Mouse (Mus musculus): ENCODE data around the gene Sh3bp4. TPM values are rescaled to one million over a fixed set of nuclear protein-coding genes. Genes with fewer than 3 reads are reported as not detected.
A peak's percentile ranks its signal among the peaks of the same experiment; 100 is the strongest.

The Sh3bp4 gene
- polyA plus RNA-seq, 1 experiment from 2014 or later: 13.7 TPM

GRCm38 (mm10) chr1:89174621-89175020 lies 104.4 kb downstream of the Sh3bp4 start:
- ATAC-seq: no peak
- H3K27ac ChIP-seq (ENCODE audit: low read depth, low read length): no peak overlapping the region
- H3K9ac ChIP-seq (ENCODE audit: low read depth, low read length): no peak overlapping the region
- WGBS: 86% methylated on average over 7 of the region's 7 CpGs
- no peaks in the 10 kb centered on the region for H3K9me3 ChIP-seq (ENCODE audit: control insufficient read depth, low read length)
- no peaks in the 10 kb centered on the region for H3K36me3 ChIP-seq (ENCODE audit: control insufficient read depth, insufficient read depth, low read length)
- no peaks in the 10 kb centered on the region for H3K4me1 ChIP-seq (ENCODE audit: control insufficient read depth, insufficient read depth, low read depth, low read length)
- H3K4me3 ChIP-seq (ENCODE audit: low read length): no peak overlapping the region
- no peaks in the 10 kb centered on the region for H3K27me3 ChIP-seq (replicated peaks; ENCODE audit: control insufficient read depth, insufficient read depth, low read length)
- no peak overlapping the region for H3K4me2 ChIP-seq (ENCODE audit: low read length)

- 59% methylated on average over 2 of the region's 2 CpGs for WGBS
- no peak overlapping the region for H3K9ac ChIP-seq (ENCODE audit: low read depth, low read length)
- H3K27ac ChIP-seq (ENCODE audit: low read depth, low read length): no peak overlapping the region
- H3K36me3 ChIP-seq (ENCODE audit: control insufficient read depth, insufficient read depth, low read length): no peaks in the 10 kb centered on the region
- no peak overlapping the region for H3K4me3 ChIP-seq (ENCODE audit: low read length)
- no peaks in the 10 kb centered on the region for H3K4me1 ChIP-seq (ENCODE audit: control insufficient read depth, insufficient read depth, low read depth, low read length)
- no peaks in the 10 kb centered on the region for H3K27me3 ChIP-seq (replicated peaks; ENCODE audit: control insufficient read depth, insufficient read depth, low read length)
- no peaks in the 10 kb centered on the region for H3K9me3 ChIP-seq (ENCODE audit: control insufficient read depth, low read length)
- H3K4me2 ChIP-seq (ENCODE audit: low read length): no peak overlapping the region
- no peak for ATAC-seq
These were observed 105.1 kb downstream of the Sh3bp4 start for GRCm38 (mm10) chr1:89175355-89175754.

GRCm38 (mm10) chr1:89183261-89183831 lies 113.1 kb downstream of the Sh3bp4 start:
- 2% methylated on average over 9 of the region's 9 CpGs for WGBS
- peak overlapping the region; percentile 12; the same call in 1 of the 2 replicates for H3K27ac ChIP-seq (ENCODE audit: low read depth, low read length)
- no peak overlapping the region for H3K9ac ChIP-seq (ENCODE audit: low read depth, low read length)
- H3K4me3 ChIP-seq (ENCODE audit: low read length): no peak overlapping the region
- peak; percentile 76 for ATAC-seq
- peaks cover 11% of the 10 kb centered on the region for H3K4me1 ChIP-seq (ENCODE audit: control insufficient read depth, insufficient read depth, low read depth, low read length)
- no peaks in the 10 kb centered on the region for H3K27me3 ChIP-seq (replicated peaks; ENCODE audit: control insufficient read depth, insufficient read depth, low read length)
- peak overlapping the region; percentile 31 for H3K4me2 ChIP-seq (ENCODE audit: low read length)
- H3K9me3 ChIP-seq (ENCODE audit: control insufficient read depth, low read length): no peaks in the 10 kb centered on the region
- no peaks in the 10 kb centered on the region for H3K36me3 ChIP-seq (ENCODE audit: control insufficient read depth, insufficient read depth, low read length)

GRCm38 (mm10) chr1:89184111-89184785 lies 114.0 kb downstream of the Sh3bp4 start:
- peaks cover 11% of the 10 kb centered on the region for H3K4me1 ChIP-seq (ENCODE audit: control insufficient read depth, insufficient read depth, low read depth, low read length)
- no peak for ATAC-seq
- H3K9ac ChIP-seq (ENCODE audit: low read depth, low read length): no peak overlapping the region
- no peak overlapping the region for H3K4me2 ChIP-seq (ENCODE audit: low read length)
- no peak overlapping the region for H3K27ac ChIP-seq (ENCODE audit: low read depth, low read length)
- H3K27me3 ChIP-seq (replicated peaks; ENCODE audit: control insufficient read depth, insufficient read depth, low read length): no peaks in the 10 kb centered on the region
- no peak overlapping the region for H3K4me3 ChIP-seq (ENCODE audit: low read length)
- WGBS: 64% methylated on average over 6 of the region's 6 CpGs
- H3K36me3 ChIP-seq (ENCODE audit: control insufficient read depth, insufficient read depth, low read length): no peaks in the 10 kb centered on the region
- H3K9me3 ChIP-seq (ENCODE audit: control insufficient read depth, low read length): no peaks in the 10 kb centered on the region

GRCm38 (mm10) chr1:89184839-89185238 lies 114.6 kb downstream of the Sh3bp4 start:
- H3K36me3 ChIP-seq (ENCODE audit: control insufficient read depth, insufficient read depth, low read length): no peaks in the 10 kb centered on the region
- peaks cover 11% of the 10 kb centered on the region for H3K4me1 ChIP-seq (ENCODE audit: control insufficient read depth, insufficient read depth, low read depth, low read length)
- no peak overlapping the region for H3K27ac ChIP-seq (ENCODE audit: low read depth, low read length)
- no peak for ATAC-seq
- H3K4me3 ChIP-seq (ENCODE audit: low read length): no peak overlapping the region
- no peak overlapping the region for H3K4me2 ChIP-seq (ENCODE audit: low read length)
- H3K27me3 ChIP-seq (replicated peaks; ENCODE audit: control insufficient read depth, insufficient read depth, low read length): no peaks in the 10 kb centered on the region
- no peak overlapping the region for H3K9ac ChIP-seq (ENCODE audit: low read depth, low read length)
- H3K9me3 ChIP-seq (ENCODE audit: control insufficient read depth, low read length): no peaks in the 10 kb centered on the region

GRCm38 (mm10) chr1:89187441-89187840 lies 117.2 kb downstream of the Sh3bp4 start:
- H3K4me2 ChIP-seq (ENCODE audit: low read length): no peak overlapping the region
- 88% methylated on average over 7 of the region's 7 CpGs for WGBS
- no peak overlapping the region for H3K9ac ChIP-seq (ENCODE audit: low read depth, low read length)
- no peaks in the 10 kb centered on the region for H3K9me3 ChIP-seq (ENCODE audit: control insufficient read depth, low read length)
- H3K36me3 ChIP-seq (ENCODE audit: control insufficient read depth, insufficient read depth, low read length): no peaks in the 10 kb centered on the region
- H3K4me3 ChIP-seq (ENCODE audit: low read length): no peak overlapping the region
- H3K27me3 ChIP-seq (replicated peaks; ENCODE audit: control insufficient read depth, insufficient read depth, low read length): no peaks in the 10 kb centered on the region
- ATAC-seq: no peak
- H3K4me1 ChIP-seq (ENCODE audit: control insufficient read depth, insufficient read depth, low read depth, low read length): peaks cover 15% of the 10 kb centered on the region
- H3K27ac ChIP-seq (ENCODE audit: low read depth, low read length): no peak overlapping the region

GRCm38 (mm10) chr1:89188091-89188490 lies 117.9 kb downstream of the Sh3bp4 start:
- Histone ChIP-seq H3K9me3 (ENCODE audit: control insufficient read depth, low read length) (no peaks in the 10 kb centered on the region), H3K27me3 (replicated peaks; ENCODE audit: control insufficient read depth, insufficient read depth, low read length) (no peaks in the 10 kb centered on the region), H3K4me2 (ENCODE audit: low read length) (no peak overlapping the region), H3K36me3 (ENCODE audit: control insufficient read depth, insufficient read depth, low read length) (no peaks in the 10 kb centered on the region), H3K4me1 (ENCODE audit: control insufficient read depth, insufficient read depth, low read depth, low read length) (peaks cover 11% of the 10 kb centered on the region), H3K9ac (ENCODE audit: low read depth, low read length) (no peak overlapping the region), H3K27ac (ENCODE audit: low read depth, low read length) (no peak overlapping the region), H3K4me3 (ENCODE audit: low read length) (no peak overlapping the region)
- no peak for ATAC-seq
- WGBS: 41% methylated on average over 4 of the region's 4 CpGs

- ATAC-seq: no peak
- no peaks in the 10 kb centered on the region for H3K9me3 ChIP-seq (ENCODE audit: control insufficient read depth, low read length)
- H3K4me3 ChIP-seq (ENCODE audit: low read length): no peak overlapping the region
- no peak overlapping the region for H3K27ac ChIP-seq (ENCODE audit: low read depth, low read length)
- no peak overlapping the region for H3K4me2 ChIP-seq (ENCODE audit: low read length)
- H3K27me3 ChIP-seq (replicated peaks; ENCODE audit: control insufficient read depth, insufficient read depth, low read length): no peaks in the 10 kb centered on the region
- WGBS: 52% methylated on average over 5 of the region's 5 CpGs
- no peaks in the 10 kb centered on the region for H3K36me3 ChIP-seq (ENCODE audit: control insufficient read depth, insufficient read depth, low read length)
- H3K9ac ChIP-seq (ENCODE audit: low read depth, low read length): no peak overlapping the region
- H3K4me1 ChIP-seq (ENCODE audit: control insufficient read depth, insufficient read depth, low read depth, low read length): peaks cover 3% of the 10 kb centered on the region; the same call in 1 of the 2 replicates
These were observed 119.0 kb downstream of the Sh3bp4 start for GRCm38 (mm10) chr1:89189204-89189603.

- H3K9ac ChIP-seq (ENCODE audit: low read depth, low read length): 0 out of 2 replicates have a peak overlapping the region, but pooled peaks have one; percentile 37
- H3K4me3 ChIP-seq (ENCODE audit: low read length): no peak overlapping the region
- H3K27ac ChIP-seq (ENCODE audit: low read depth, low read length): 0 out of 2 replicates have a peak overlapping the region, but pooled peaks have one; percentile 55
- no peaks in the 10 kb centered on the region for H3K36me3 ChIP-seq (ENCODE audit: control insufficient read depth, insufficient read depth, low read length)
- peaks cover 3% of the 10 kb centered on the region; the same call in 1 of the 2 replicates for H3K4me1 ChIP-seq (ENCODE audit: control insufficient read depth, insufficient read depth, low read depth, low read length)
- ATAC-seq: no peak
- H3K4me2 ChIP-seq (ENCODE audit: low read length): no peak overlapping the region
- H3K27me3 ChIP-seq (replicated peaks; ENCODE audit: control insufficient read depth, insufficient read depth, low read length): no peaks in the 10 kb centered on the region
- WGBS: 48% methylated on average over 7 of the region's 7 CpGs
- no peaks in the 10 kb centered on the region for H3K9me3 ChIP-seq (ENCODE audit: control insufficient read depth, low read length)
These were observed 120.4 kb downstream of the Sh3bp4 start for GRCm38 (mm10) chr1:89190621-89191020.
